Mouse (Mus musculus) myocyte (in vitro differentiated cells): ENCODE measurements around the gene Il1b. TPM values are rescaled to one million over a fixed set of nuclear protein-coding genes. Genes with fewer than 3 reads are reported as not detected.

Source experiments
- H3K27me3 ChIP-seq: one replicate; pipeline ENCODE4 v1.6.1; 2011; ENCODE audit not compliant: control insufficient read depth, insufficient read depth, insufficient read length
- H3K36me3 ChIP-seq: one replicate; pipeline ENCODE4 v1.6.1; 2011; ENCODE audit not compliant: control insufficient read depth, insufficient read depth
- H3K4me2 ChIP-seq: one replicate; pipeline ENCODE4 v1.6.1; 2011; ENCODE audit warnings: low read depth, control low read depth
- H3K4me3 ChIP-seq: one replicate; pipeline ENCODE4 v1.5.1; 2011; ENCODE audit warnings: mild to moderate bottlenecking, control low read depth, moderate library complexity
- H3K79me2 ChIP-seq: one replicate; pipeline ENCODE4 v1.6.1; 2011; ENCODE audit not compliant: control insufficient read depth, insufficient read depth
- H3ac ChIP-seq: one replicate; pipeline ENCODE4 v1.6.1; 2011; ENCODE audit not compliant: control insufficient read depth, insufficient read length
- CEBPB ChIP-seq: IDR thresholded peaks from 2 replicates; pipeline ENCODE4 v1.6.1; 2011; ENCODE audit warnings: mild to moderate bottlenecking, moderate library complexity; ENCODE audit not compliant: poor library complexity, insufficient read depth, severe bottlenecking
- E2F4 ChIP-seq: IDR thresholded peaks from one replicate; pipeline ENCODE4 v1.6.1; 2011; ENCODE audit warnings: mild to moderate bottlenecking, control low read depth, moderate library complexity; ENCODE audit not compliant: insufficient read depth
- MAX ChIP-seq: IDR thresholded peaks from one replicate; pipeline ENCODE4 v1.6.1; 2011; ENCODE audit warnings: low read depth, mild to moderate bottlenecking, control low read depth
- MYOD1 ChIP-seq, 3 experiments: IDR thresholded peaks; one replicate each; pipeline ENCODE4 v1.6.1; 2011; ENCODE audit warnings: control low read depth in 2 of 3, low read depth in 2 of 3, mild to moderate bottlenecking in 2 of 3, moderate library complexity in 1 of 3; ENCODE audit not compliant: insufficient read length in 2 of 3, control insufficient read depth in 1 of 3
- MYOG ChIP-seq, 3 experiments: IDR thresholded peaks; one replicate each; pipeline ENCODE4 v1.6.1; 2011; ENCODE audit warnings: control low read depth in 2 of 3, low read depth in 2 of 3, mild to moderate bottlenecking in 2 of 3; ENCODE audit not compliant: insufficient read length in 2 of 3, control insufficient read depth in 1 of 3, insufficient read depth in 1 of 3
- POLR2A ChIP-seq: IDR thresholded peaks from one replicate; pipeline ENCODE4 v1.6.1; 2011; ENCODE audit warnings: low read depth, mild to moderate bottlenecking, control low read depth, moderate library complexity; ENCODE audit not compliant: insufficient read length
- POLR2AphosphoS2 ChIP-seq: IDR thresholded peaks from one replicate; pipeline ENCODE4 v1.6.1; 2011; ENCODE audit warnings: low read depth, control low read depth; ENCODE audit not compliant: insufficient read length
- REST ChIP-seq: IDR thresholded peaks from one replicate; pipeline ENCODE4 v1.6.1; 2011; ENCODE audit warnings: mild to moderate bottlenecking, control low read depth, moderate library complexity; ENCODE audit not compliant: insufficient read depth, insufficient read length
- SRF ChIP-seq: IDR thresholded peaks from one replicate; pipeline ENCODE4 v1.6.1; 2011; ENCODE audit warnings: low read depth; ENCODE audit not compliant: control insufficient read depth, insufficient read length
- TCF12 ChIP-seq: IDR thresholded peaks from one replicate; pipeline ENCODE4 v1.6.1; 2011; ENCODE audit warnings: mild to moderate bottlenecking, control low read depth; ENCODE audit not compliant: poor library complexity, insufficient read depth, severe bottlenecking
- TCF3 ChIP-seq: IDR thresholded peaks from one replicate; pipeline ENCODE4 v1.6.1; 2011; ENCODE audit warnings: low read depth, control low read depth; ENCODE audit not compliant: insufficient read length
- USF1 ChIP-seq: IDR thresholded peaks from one replicate; pipeline ENCODE4 v1.6.1; 2011; ENCODE audit warnings: low read depth, mild to moderate bottlenecking, control low read depth, moderate library complexity
- polyA plus RNA-seq: library from polyadenylated mRNA; unstranded; fragments of >200 nt; fragmentation: generic; extraction: Trizol; gene quantifications from one replicate; pipeline ENCODE4 v1.2.1, GENCODE M21; 2012; ENCODE audit warnings: missing spikeins

Il1b gene
- polyA plus RNA-seq, 1 experiment, result 0.47 TPM

DNA sequence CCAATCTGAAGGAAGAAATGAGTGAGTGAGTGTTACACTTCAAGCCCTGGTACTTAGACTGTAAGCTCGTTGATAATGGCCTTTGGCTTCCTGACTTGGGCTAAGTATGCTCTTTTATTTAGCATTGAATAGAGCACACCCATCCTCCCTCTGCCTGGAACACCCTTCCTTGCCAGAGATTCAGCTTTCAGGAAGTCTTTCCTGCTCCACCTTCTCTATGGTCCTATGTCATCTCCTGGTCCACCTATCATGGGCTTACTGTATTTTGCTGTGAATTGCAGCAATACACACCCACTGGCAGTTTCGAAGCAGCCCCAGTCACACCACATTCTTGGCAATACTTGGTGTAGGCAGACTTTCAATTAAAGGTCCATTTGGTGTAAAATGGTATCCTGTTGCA is 18.4 kb upstream of the Il1b start:
- Histone ChIP-seq H3ac (no peak overlapping the region), H3K36me3 (no peaks in the 10 kb centered on the region), H3K27me3 (no peaks in the 10 kb centered on the region), H3K79me2 (no peaks in the 10 kb centered on the region), H3K4me3 (no peak overlapping the region), H3K4me2 (no peak overlapping the region)
- TF ChIP-seq MYOD1 (IDR thresholded peaks at IDR 0.05; ENCODE audit: control insufficient read depth in 1 of 3, insufficient read length in 2 of 3, low read depth in 2 of 3) (no peak), USF1 (no peak), MAX (no peak), POLR2AphosphoS2 (no peak), TCF12 (no peak), REST (no peak)

DNA sequence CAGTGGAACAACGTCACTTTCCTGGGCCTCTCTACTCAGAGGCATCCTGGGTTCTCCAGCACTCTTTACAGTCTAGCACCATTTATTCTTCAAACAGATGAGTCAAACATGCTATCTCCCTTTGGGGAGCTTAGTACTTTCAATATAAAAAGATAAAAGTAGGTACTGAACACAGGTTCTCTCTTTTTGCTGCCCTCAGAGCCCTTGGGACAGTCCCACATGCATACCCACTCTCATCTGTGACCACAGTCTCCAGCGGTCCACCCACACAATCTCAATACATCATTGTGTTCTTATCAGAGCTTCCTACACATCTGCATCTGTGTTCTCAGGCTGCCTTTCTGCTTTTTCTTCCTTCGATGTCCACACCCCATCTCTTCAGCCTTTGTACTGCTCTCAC is 14.4 kb upstream of the Il1b start:
- H3K4me3 ChIP-seq, result no peak overlapping the region
- TF ChIP-seq POLR2A, result no peak
- no peak for TF ChIP-seq POLR2AphosphoS2
- no peak for TF ChIP-seq E2F4
- no peak for TF ChIP-seq TCF12
- TF ChIP-seq SRF, result no peak
- TF ChIP-seq TCF3, result no peak
- H3ac ChIP-seq, result no peak overlapping the region
- H3K36me3 ChIP-seq, result no peaks in the 10 kb centered on the region
- H3K27me3 ChIP-seq, result no peaks in the 10 kb centered on the region
- no peaks in the 10 kb centered on the region for H3K79me2 ChIP-seq
- no peak overlapping the region for H3K4me2 ChIP-seq

DNA sequence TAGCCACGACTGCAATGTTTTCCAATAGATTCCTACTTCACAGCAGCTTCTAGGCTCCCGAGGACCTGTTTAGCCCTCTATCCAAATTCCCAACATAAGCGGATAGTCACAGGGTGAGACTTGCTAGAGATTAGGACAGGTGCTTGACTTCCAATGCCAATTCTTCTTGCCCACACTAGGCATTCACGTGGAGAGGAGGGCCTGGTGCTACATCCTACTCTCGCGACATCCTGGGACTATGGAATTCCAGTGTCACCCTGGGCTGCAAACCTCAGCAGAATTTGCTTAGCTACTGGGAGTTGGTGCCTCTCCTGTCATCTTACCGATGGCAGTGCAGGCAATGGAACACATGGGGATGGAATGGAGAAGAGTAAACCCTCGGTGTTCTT is 13.3 kb upstream of the Il1b start:
- H3K27me3 ChIP-seq, result no peaks in the 10 kb centered on the region
- H3ac ChIP-seq, result no peak overlapping the region
- H3K79me2 ChIP-seq, result no peaks in the 10 kb centered on the region
- TF ChIP-seq MAX, result no peak
- TF ChIP-seq REST, result no peak
- no peak for TF ChIP-seq MYOD1 (IDR thresholded peaks at IDR 0.05; ENCODE audit: control insufficient read depth in 1 of 3, insufficient read length in 2 of 3, low read depth in 2 of 3)
- TF ChIP-seq CEBPB, result no peak
- TF ChIP-seq TCF12, result no peak
- TF ChIP-seq USF1, result no peak
- no peak for TF ChIP-seq TCF3
- TF ChIP-seq SRF, result no peak
- no peak for TF ChIP-seq POLR2A
- TF ChIP-seq POLR2AphosphoS2, result no peak
- TF ChIP-seq MYOG (IDR thresholded peaks at IDR 0.05; ENCODE audit: control insufficient read depth in 1 of 3, insufficient read depth in 1 of 3, insufficient read length in 2 of 3, low read depth in 2 of 3), result no peak
- TF ChIP-seq E2F4, result no peak
- H3K4me2 ChIP-seq, result no peak overlapping the region
- H3K4me3 ChIP-seq, result no peak overlapping the region
- H3K36me3 ChIP-seq, result no peaks in the 10 kb centered on the region

DNA sequence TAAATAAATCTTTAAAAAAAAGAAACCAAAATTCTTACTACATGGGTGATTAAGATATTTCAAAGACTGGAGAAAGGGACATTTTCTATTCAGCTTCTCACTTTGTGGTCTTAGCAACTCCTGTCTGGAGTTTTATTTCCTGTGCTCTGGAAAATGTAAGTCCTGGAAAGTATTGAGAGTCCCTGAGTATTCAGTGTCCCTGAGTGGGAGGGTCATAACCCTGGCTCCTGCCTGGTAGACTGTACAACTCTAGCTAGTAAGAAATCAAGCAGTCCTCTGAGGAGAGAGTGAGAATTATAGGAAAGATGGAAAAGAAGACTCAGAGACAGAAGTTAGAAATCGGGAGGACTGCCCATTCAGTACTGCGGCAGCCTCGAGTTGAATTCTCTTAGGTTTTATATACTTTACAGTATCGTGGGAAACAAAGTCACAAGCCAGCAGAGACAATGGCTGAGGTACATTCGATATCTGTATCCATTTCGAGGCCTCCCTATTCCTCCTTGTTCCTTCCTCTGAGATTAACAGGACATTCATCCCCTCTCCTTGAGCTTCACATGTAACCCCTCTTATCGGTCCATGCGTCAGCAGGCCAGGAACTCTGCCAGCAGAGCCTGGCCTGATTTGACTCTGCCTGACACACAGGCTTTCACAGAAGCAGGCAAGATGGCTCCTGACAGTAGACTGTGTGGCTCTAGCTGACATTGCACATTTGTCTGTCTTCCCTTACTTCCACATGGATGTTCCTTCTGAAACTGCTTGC is 12.8 kb upstream of the Il1b start:
- Histone ChIP-seq H3K36me3 (no peaks in the 10 kb centered on the region), H3K27me3 (no peaks in the 10 kb centered on the region), H3K4me3 (no peak overlapping the region), H3ac (no peak overlapping the region), H3K79me2 (no peaks in the 10 kb centered on the region), H3K4me2 (no peak overlapping the region)
- TF ChIP-seq POLR2A (no peak), MYOG (IDR thresholded peaks at IDR 0.05; ENCODE audit: control insufficient read depth in 1 of 3, insufficient read depth in 1 of 3, insufficient read length in 2 of 3, low read depth in 2 of 3) (no peak), TCF3 (no peak), SRF (no peak), TCF12 (no peak), USF1 (no peak), REST (no peak), POLR2AphosphoS2 (no peak), MYOD1 (IDR thresholded peaks at IDR 0.05; ENCODE audit: control insufficient read depth in 1 of 3, insufficient read length in 2 of 3, low read depth in 2 of 3) (no peak), CEBPB (no peak), E2F4 (no peak), MAX (no peak)

DNA sequence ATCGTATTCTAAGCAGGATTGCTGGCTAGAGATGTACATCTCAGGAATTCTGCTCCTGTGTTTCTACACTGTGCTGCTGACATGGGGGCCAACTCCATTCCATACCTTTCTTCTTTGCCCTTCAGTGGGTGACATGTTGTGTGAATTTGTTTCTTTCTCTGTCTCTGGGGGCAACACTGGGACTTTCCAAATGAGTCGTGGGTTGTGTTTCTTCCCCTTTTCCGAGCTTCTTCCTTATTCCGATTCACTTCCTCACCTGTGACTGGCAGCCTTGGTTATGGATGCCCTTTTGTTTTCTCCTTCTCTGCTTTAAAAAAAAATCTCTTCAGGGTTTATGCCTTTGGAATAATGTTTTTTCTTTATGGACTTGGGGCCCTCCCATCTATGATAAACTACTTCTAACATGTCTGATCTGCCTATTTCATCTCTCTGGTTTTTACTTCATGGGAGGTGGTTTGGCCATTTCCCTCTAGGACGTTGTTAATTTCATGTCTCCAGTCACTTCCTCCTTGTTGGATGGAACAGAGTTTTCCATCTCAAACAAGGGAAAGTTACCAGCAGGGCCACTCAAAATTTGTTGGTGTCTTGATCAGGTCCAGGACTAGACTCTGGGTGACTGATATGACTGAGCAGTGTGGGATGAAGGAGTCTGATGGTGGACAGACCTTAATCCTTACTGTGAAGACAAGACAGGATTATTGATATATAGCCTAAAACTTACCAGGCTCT is 10.0 kb upstream of the Il1b start:
- H3K27me3 ChIP-seq, result no peaks in the 10 kb centered on the region
- H3ac ChIP-seq, result no peak overlapping the region
- H3K36me3 ChIP-seq, result no peaks in the 10 kb centered on the region
- no peaks in the 10 kb centered on the region for H3K79me2 ChIP-seq
- H3K4me2 ChIP-seq, result no peak overlapping the region
- H3K4me3 ChIP-seq, result no peak overlapping the region
- TF ChIP-seq REST, result no peak
- no peak for TF ChIP-seq POLR2A
- no peak for TF ChIP-seq TCF3
- TF ChIP-seq MYOD1 (IDR thresholded peaks at IDR 0.05; ENCODE audit: control insufficient read depth in 1 of 3, insufficient read length in 2 of 3, low read depth in 2 of 3), result no peak
- TF ChIP-seq CEBPB, result no peak
